Mouse (Mus musculus) limb, embryonic 12.5 days (tissue): ENCODE measurements at regions not wholly inside any gene's neighbourhood (a gene's known extent, or its start where the extent isn't known, plus 50 kb on each side); places are given as distances from the start of the nearest gene placed in this dataset.

ENCODE experiments used
- ATAC-seq: fragments of 200-750 bp; cut with Nextera tagmentation; 2 replicates; pipeline ENCODE4 v1.8.0; 2017; ENCODE audit warnings: low read depth, moderate TSS enrichment; ENCODE audit not compliant: insufficient number of reproducible peaks, insufficient read depth, low FRiP score, low TSS enrichment
- H3K27ac ChIP-seq: fragments of 300-500 bp; sonication (generic); 2 replicates; pipeline ENCODE4 v1.5.1; 2016; ENCODE audit warnings: mild to moderate bottlenecking, moderate library complexity
- H3K27me3 ChIP-seq: fragments of 300-500 bp; sonication (generic); 2 replicates; pipeline ENCODE4 v1.6.1; 2016; ENCODE audit warnings: mild to moderate bottlenecking, moderate library complexity
- H3K36me3 ChIP-seq: fragments of 300-500 bp; sonication (generic); 2 replicates; pipeline ENCODE4 v1.6.1; 2016; ENCODE audit warnings: mild to moderate bottlenecking, moderate library complexity
- H3K4me1 ChIP-seq: fragments of 300-500 bp; sonication (generic); replicated peaks from 2 replicates; pipeline ENCODE4 v1.6.1; 2016
- H3K4me2 ChIP-seq: fragments of 300-500 bp; sonication (generic); 2 replicates; pipeline ENCODE4 v1.6.1; 2016; ENCODE audit warnings: mild to moderate bottlenecking, moderate library complexity
- H3K4me3 ChIP-seq: fragments of 300-500 bp; sonication (generic); replicated peaks from 2 replicates; pipeline ENCODE4 v1.5.1; 2016; ENCODE audit warnings: mild to moderate bottlenecking
- H3K9ac ChIP-seq: fragments of 300-500 bp; sonication (generic); replicated peaks from 2 replicates; pipeline ENCODE4 v1.6.1; 2016; ENCODE audit warnings: mild to moderate bottlenecking, moderate library complexity
- H3K9me3 ChIP-seq: fragments of 300-500 bp; sonication (generic); 2 replicates; pipeline ENCODE4 v1.6.1; 2016; ENCODE audit warnings: mild to moderate bottlenecking, moderate library complexity
- WGBS: fragments of 180-500 bp; shearing (Covaris S2); methylation state at CpG from one replicate; pipeline ENCODE4 v1.1.7; 2016; 5-methylcytosine and 5-hydroxymethylcytosine counted together

DNA sequence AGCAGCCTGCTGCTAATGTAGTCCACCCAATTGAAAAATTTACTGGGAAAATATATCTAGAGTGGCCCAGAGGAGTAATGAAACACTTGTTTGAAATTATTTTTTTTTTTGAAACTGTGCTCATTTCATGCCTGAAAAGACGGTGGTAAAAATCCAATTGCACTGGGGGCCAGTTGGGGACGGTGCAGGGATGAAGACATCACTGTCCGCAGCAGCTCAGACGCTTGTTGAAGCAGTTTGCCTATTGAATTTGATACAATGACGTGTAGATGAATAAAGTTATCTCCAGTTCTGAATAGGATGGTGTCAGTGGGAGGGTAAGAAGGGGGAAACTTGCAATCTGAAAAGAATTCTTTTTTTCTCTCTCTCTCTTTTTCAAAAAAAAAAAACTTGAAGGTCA lies 200.5 kb downstream of the Nr2f2 start:
- Histone ChIP-seq H3K4me3 (no peak overlapping the region), H3K27me3 (no peaks in the 10 kb centered on the region), H3K4me1 (no peaks in the 10 kb centered on the region), H3K9ac (no peak overlapping the region), H3K27ac (no peak overlapping the region), H3K9me3 (no peaks in the 10 kb centered on the region), H3K4me2 (no peak overlapping the region), H3K36me3 (no peaks in the 10 kb centered on the region)
- 78% methylated on average over 5 of the region's 5 CpGs for WGBS
- no peak for ATAC-seq

DNA sequence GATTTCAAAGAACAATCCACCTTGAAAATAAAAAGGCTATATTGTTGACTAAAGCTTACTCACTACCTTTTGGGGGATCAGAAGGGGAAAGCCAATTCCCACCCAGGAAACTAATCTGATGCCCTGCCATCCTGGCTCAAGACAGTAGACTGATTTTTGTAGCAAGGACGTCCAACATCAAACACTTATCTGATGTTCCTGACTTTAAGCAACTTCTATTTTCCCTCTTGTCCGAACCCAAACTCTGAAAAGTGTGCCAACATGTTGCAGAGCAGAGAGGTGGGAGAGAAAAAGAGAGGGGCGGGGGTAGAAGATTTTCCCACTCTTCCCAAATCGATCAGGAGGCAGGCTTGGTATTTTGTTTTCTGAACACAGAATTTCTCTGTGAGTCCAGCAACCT lies 201.0 kb downstream of the Nr2f2 start:
- Histone ChIP-seq H3K4me2 (no peak overlapping the region), H3K4me1 (no peaks in the 10 kb centered on the region), H3K27me3 (no peaks in the 10 kb centered on the region), H3K4me3 (no peak overlapping the region), H3K36me3 (no peaks in the 10 kb centered on the region), H3K9me3 (no peaks in the 10 kb centered on the region), H3K9ac (no peak overlapping the region), H3K27ac (no peak overlapping the region)
- ATAC-seq: no peak
- WGBS: 62% methylated on average over 4 of the region's 4 CpGs

DNA sequence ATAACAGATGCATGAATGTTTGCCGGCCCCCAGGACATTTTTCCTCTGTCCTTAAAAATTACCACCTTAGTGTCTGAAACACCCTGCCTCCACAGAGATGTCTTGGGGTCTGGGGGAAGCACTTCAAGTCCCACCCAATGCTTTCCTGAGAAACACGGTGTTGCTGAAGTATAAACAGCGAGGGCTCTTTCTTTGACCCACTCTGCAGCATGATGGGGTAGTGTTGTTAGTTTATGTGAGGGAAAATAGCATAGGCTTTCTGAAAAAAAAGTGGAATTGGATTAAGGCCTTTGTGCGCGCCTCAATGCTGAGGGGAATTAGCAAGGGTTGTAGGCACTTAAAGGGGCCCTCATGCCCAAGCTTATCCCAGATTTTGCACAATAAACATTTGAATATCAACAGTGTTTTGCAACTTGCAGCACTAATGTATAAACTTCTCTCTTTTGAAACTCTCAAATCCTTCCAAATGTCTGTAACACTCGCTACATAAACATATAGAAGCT lies 201.8 kb downstream of the Nr2f2 start:
- H3K27ac ChIP-seq: no peak overlapping the region

DNA sequence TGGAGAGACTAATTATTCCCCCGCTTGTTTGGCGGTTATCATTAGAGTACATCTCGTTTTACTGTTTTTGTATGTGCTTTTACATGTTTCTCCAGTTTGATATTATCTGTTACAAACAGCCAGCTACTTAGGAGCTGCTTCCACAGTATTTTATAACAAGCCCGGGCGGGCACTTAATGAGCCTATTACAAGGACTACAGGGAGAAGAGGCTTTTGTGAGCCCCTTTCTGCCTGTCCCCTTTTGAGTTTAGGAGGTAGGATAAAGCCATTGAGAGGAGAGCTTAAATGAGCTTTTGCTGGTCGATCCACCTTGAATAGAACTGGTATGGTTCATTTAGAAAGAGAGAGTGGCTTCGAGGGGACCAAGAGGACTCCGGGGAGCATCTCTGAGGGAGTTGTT lies 208.0 kb downstream of the Nr2f2 start:
- Histone ChIP-seq H3K4me1 (0 out of 2 replicates have a peak, but pooled peaks cover 5% of the 10 kb centered on the region), H3K9me3 (no peaks in the 10 kb centered on the region), H3K9ac (no peak overlapping the region), H3K4me3 (no peak overlapping the region), H3K27ac (no peak overlapping the region), H3K4me2 (no peak overlapping the region), H3K27me3 (0 out of 2 replicates have a peak, but pooled peaks cover 3% of the 10 kb centered on the region), H3K36me3 (no peaks in the 10 kb centered on the region)
- ATAC-seq: no peak
- WGBS: 51% methylated on average over 8 of the region's 8 CpGs

More for the DNA sequence above, 201.8 kb downstream of the Nr2f2 start:
- H3K36me3 ChIP-seq: no peaks in the 10 kb centered on the region
- WGBS: 60% methylated on average over 6 of the region's 6 CpGs
- no peak overlapping the region for H3K4me3 ChIP-seq
- H3K4me2 ChIP-seq: no peak overlapping the region
- H3K4me1 ChIP-seq: no peaks in the 10 kb centered on the region
- no peak for ATAC-seq
- no peak overlapping the region for H3K9ac ChIP-seq
- H3K27me3 ChIP-seq: no peaks in the 10 kb centered on the region
- H3K9me3 ChIP-seq: no peaks in the 10 kb centered on the region

DNA sequence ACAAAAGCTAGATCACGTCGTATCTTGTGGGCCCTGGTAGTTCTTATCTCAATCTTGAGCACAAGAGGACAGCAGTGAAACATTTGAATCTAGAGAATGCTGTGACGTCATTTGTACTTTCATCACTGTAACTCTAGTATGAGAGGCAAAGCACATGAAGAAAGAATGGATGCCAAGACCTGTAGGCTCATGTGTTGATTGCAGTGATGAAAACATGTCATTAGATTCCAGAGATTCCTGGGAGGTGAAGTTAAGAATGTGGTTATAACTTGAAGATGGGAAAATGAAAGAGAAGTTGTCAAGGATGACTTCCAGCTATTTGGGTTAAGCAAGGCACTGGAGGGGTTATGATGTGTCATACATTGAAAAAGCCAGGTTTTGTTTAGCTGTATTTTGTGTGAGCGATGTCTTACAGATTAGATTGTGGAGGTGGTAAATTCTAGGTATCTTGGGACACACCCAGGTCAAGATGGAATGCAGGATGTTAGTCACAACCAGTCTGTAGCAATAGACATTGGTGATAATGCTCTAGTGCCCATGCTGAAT lies 221.7 kb downstream of the Nr2f2 start:
- Histone ChIP-seq H3K4me3 (no peak overlapping the region), H3K9me3 (no peaks in the 10 kb centered on the region), H3K9ac (no peak overlapping the region), H3K36me3 (no peaks in the 10 kb centered on the region), H3K27ac (no peak overlapping the region), H3K4me1 (no peaks in the 10 kb centered on the region), H3K4me2 (no peak overlapping the region), H3K27me3 (no peaks in the 10 kb centered on the region)
- 79% methylated on average over 4 of the region's 4 CpGs for WGBS
- ATAC-seq: no peak

DNA sequence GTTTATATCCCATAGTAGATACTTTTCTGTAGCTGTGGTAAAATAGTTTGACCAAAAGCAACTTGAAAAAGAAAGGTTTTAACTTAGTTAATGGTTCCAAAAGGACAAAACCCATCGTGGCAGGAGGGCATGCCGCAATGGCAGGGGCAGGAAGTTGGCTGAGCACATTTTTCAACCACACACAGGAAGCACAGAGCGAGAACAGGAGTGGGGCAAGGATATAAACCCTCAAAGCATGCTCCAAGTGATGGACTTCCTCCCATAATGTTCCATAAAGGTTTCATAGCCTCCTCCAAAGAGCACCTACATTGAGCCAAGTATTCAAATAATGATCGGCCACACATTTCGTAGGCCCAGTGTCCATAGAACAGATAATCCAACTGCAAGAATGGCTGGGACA lies 229.7 kb downstream of the Nr2f2 start:
- Histone ChIP-seq H3K4me2 (no peak overlapping the region), H3K36me3 (no peaks in the 10 kb centered on the region), H3K4me3 (no peak overlapping the region), H3K9me3 (no peaks in the 10 kb centered on the region), H3K9ac (no peak overlapping the region), H3K27me3 (no peaks in the 10 kb centered on the region), H3K27ac (no peak overlapping the region), H3K4me1 (no peaks in the 10 kb centered on the region)
- ATAC-seq: no peak
- WGBS: 87% methylated on average over 5 of the region's 5 CpGs

DNA sequence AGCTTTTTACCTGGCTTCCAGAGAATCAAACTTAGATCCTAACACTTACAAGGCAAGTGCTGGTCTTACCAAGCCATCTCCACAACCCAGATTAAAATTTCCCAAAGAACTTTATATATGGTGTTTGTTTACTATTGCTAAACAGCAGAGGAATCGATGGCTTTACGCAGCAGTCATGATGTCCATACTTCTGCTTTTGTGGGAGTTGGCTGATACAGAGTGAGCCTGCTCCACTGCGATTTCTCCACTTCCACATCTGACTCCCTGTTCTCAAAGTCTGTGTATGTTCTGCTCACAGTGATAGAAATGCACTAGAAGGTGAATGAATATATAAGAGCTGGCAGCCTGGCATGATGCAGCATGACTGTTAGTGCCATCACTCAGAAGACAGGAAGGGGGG lies 231.1 kb downstream of the Nr2f2 start:
- 96% methylated on average over 3 of the region's 3 CpGs for WGBS

DNA sequence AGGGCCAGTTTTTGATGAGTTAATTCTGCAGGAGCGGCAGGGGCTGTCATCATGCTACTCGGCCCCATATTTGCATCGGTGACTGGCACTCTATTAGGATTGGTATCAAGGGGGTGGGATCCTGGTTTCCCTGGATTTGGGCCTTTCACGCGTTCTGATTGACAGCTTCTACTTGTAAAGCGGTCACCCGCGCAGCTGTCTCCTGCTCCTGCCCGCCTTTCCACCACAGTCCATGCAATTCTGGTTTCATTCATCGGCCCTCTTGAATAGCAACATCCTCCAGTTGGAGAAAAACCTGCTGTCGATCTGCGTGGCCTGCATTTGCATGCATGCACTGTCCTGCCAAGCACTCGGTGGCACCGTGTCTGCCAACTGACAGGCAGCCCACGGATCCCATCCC lies 236.6 kb downstream of the Nr2f2 start:
- Histone ChIP-seq H3K4me2 (no peak overlapping the region), H3K9ac (no peak overlapping the region), H3K36me3 (no peaks in the 10 kb centered on the region), H3K27me3 (peaks cover 3% of the 10 kb centered on the region; the same call in 1 of the 2 replicates), H3K9me3 (no peaks in the 10 kb centered on the region), H3K4me1 (no peaks in the 10 kb centered on the region), H3K4me3 (no peak overlapping the region), H3K27ac (no peak overlapping the region)
- no peak for ATAC-seq
- 83% methylated on average over 15 of the region's 15 CpGs for WGBS

More for the DNA sequence above, 231.1 kb downstream of the Nr2f2 start:
- no peak overlapping the region for H3K4me3 ChIP-seq
- no peak for ATAC-seq
- no peaks in the 10 kb centered on the region for H3K9me3 ChIP-seq
- no peak overlapping the region for H3K9ac ChIP-seq
- no peak overlapping the region for H3K27ac ChIP-seq
- no peaks in the 10 kb centered on the region for H3K36me3 ChIP-seq
- no peaks in the 10 kb centered on the region for H3K27me3 ChIP-seq
- H3K4me2 ChIP-seq: no peak overlapping the region
- H3K4me1 ChIP-seq: no peaks in the 10 kb centered on the region

DNA sequence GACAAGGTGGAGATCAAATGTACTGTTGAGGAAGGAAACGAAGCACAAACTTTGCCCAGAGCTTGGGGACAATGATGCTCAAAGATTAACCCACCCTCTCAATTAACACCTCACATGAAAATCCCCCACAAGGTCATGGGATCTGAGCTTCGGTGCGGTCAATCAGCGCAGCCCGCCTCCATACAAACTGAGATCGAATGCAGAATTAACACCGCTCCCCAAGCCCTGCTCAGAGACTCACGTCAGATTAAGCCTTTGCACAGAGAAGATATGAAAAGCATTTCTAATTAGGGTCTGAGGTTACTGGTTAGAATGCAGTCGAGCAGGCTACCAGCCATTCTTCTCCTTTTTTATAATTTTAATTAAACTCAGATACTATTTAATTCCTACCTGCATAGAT lies 243.7 kb downstream of the Nr2f2 start:
- no peak overlapping the region for H3K27ac ChIP-seq
- H3K9ac ChIP-seq: no peak overlapping the region
- 78% methylated on average over 9 of the region's 9 CpGs for WGBS
- H3K9me3 ChIP-seq: no peaks in the 10 kb centered on the region
- H3K4me2 ChIP-seq: no peak overlapping the region
- peaks cover 10% of the 10 kb centered on the region for H3K4me1 ChIP-seq
- H3K4me3 ChIP-seq: no peak overlapping the region
- H3K36me3 ChIP-seq: no peaks in the 10 kb centered on the region
- no peak for ATAC-seq
- H3K27me3 ChIP-seq: peaks cover 31% of the 10 kb centered on the region

DNA sequence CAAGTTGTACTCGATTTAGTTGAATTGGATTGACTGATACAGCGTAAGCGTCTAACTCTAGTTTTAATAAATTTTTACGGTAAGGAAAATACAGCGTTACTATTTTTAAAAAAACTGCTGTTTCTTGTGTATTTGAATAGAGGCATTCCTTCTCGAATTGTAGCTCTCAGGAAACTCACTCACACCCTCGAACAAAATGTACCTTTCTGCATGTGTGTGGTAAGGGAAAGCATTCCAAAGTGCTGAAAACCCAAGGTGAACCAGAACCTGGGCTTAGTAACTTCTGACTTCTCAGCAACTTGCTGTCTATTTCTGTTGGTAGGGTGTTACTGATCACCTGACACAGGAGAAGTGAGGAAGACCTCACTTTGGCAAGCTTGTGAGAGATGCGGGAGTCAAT lies 247.0 kb downstream of the Nr2f2 start:
- ATAC-seq: no peak
- H3K9ac ChIP-seq: no peak overlapping the region
- no peaks in the 10 kb centered on the region for H3K9me3 ChIP-seq
- H3K4me1 ChIP-seq: peaks cover 10% of the 10 kb centered on the region
- H3K27me3 ChIP-seq: peaks cover 54% of the 10 kb centered on the region
- no peak overlapping the region for H3K27ac ChIP-seq
- WGBS: 62% methylated on average over 8 of the region's 8 CpGs
- no peak overlapping the region for H3K4me2 ChIP-seq
- H3K4me3 ChIP-seq: no peak overlapping the region
- no peaks in the 10 kb centered on the region for H3K36me3 ChIP-seq

DNA sequence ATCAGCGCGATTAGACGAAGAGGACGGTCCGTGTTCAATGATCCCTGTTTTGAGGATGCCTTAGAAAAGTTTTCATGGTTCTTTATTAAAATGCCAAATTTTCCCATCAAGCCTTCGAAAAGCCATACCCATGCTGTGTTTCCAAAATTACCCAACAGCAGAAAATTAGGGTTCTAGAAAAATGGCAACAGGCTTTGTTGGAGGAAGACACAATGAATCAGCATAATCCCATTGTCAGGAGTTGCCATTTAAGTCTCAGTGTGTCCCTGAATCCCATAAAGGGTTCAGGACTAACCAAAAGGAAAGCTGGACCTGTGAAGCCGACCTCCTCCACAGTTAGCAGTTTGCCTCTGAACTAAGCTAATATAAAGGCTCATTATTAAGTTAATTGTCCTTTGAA lies 247.6 kb downstream of the Nr2f2 start:
- 38% methylated on average over 7 of the region's 7 CpGs for WGBS

More for the DNA sequence above, 247.6 kb downstream of the Nr2f2 start:
- H3K27me3 ChIP-seq: peaks cover 59% of the 10 kb centered on the region
- ATAC-seq: no peak
- H3K4me2 ChIP-seq: peak overlapping the region; percentile 63
- H3K27ac ChIP-seq: no peak overlapping the region
- 0 out of 2 replicates have a peak overlapping the region, but pooled peaks have one; percentile 35 for H3K4me3 ChIP-seq
- peaks cover 10% of the 10 kb centered on the region for H3K4me1 ChIP-seq
- H3K9me3 ChIP-seq: no peaks in the 10 kb centered on the region
- H3K9ac ChIP-seq: no peak overlapping the region; the same call in 1 of the 2 replicates
- H3K36me3 ChIP-seq: no peaks in the 10 kb centered on the region
